Mouse (Mus musculus): ENCODE measurements around the gene Olfr1371. TPM values are rescaled to one million over a fixed set of nuclear protein-coding genes. Genes with fewer than 3 reads are reported as not detected.
A peak's percentile ranks its signal among the peaks of the same experiment; 100 is the strongest.
"Not testable (repeated sequence)": the region's sequence is repeated elsewhere in the genome, so short reads cannot be mapped to it uniquely, and the experiment has no call there.

Olfr1371 gene
- polyA plus RNA-seq, 1 experiment from 2014 or later, result not detected

- H3K4me3 ChIP-seq (ENCODE audit: low read length); H3K27me3 ChIP-seq (ENCODE audit: control insufficient read depth, insufficient read depth, low read depth, low read length); H3K9me3 ChIP-seq (ENCODE audit: control insufficient read depth, low read length); H3K4me1 ChIP-seq (replicated peaks; ENCODE audit: control insufficient read depth, insufficient read depth, low read length); H3K4me2 ChIP-seq (ENCODE audit: low read depth, low read length); H3K27ac ChIP-seq (ENCODE audit: low read length); ATAC-seq (ENCODE audit: low read depth); H3K9ac ChIP-seq (ENCODE audit: low read length); H3K36me3 ChIP-seq (ENCODE audit: control insufficient read depth, insufficient read depth, low read length): not testable (repeated sequence)
- 82% methylated on average over 8 of the region's 8 CpGs for WGBS
These were observed 17.2 kb downstream of the Olfr1371 start for GRCm38 (mm10) chr11:52196496-52197023.

- not testable (repeated sequence) for H3K4me1 ChIP-seq (replicated peaks; ENCODE audit: control insufficient read depth, insufficient read depth, low read length); H3K27me3 ChIP-seq (ENCODE audit: control insufficient read depth, insufficient read depth, low read depth, low read length); H3K36me3 ChIP-seq (ENCODE audit: control insufficient read depth, insufficient read depth, low read length); H3K9me3 ChIP-seq (ENCODE audit: control insufficient read depth, low read length); H3K4me2 ChIP-seq (ENCODE audit: low read depth, low read length); H3K4me3 ChIP-seq (ENCODE audit: low read length); H3K27ac ChIP-seq (ENCODE audit: low read length); H3K9ac ChIP-seq (ENCODE audit: low read length); ATAC-seq (ENCODE audit: low read depth)
- WGBS, result 85% methylated on average over 4 of the region's 4 CpGs
These were observed 33.1 kb downstream of the Olfr1371 start for GRCm38 (mm10) chr11:52180651-52181050.

- H3K9me3 ChIP-seq (ENCODE audit: control insufficient read depth, low read length); ATAC-seq (ENCODE audit: low read depth); H3K9ac ChIP-seq (ENCODE audit: low read length); H3K4me2 ChIP-seq (ENCODE audit: low read depth, low read length); H3K4me1 ChIP-seq (replicated peaks; ENCODE audit: control insufficient read depth, insufficient read depth, low read length); H3K27ac ChIP-seq (ENCODE audit: low read length); H3K4me3 ChIP-seq (ENCODE audit: low read length); H3K36me3 ChIP-seq (ENCODE audit: control insufficient read depth, insufficient read depth, low read length); H3K27me3 ChIP-seq (ENCODE audit: control insufficient read depth, insufficient read depth, low read depth, low read length): not testable (repeated sequence)
- 80% methylated on average over 1 of the region's 3 CpGs for WGBS
These were observed 33.9 kb downstream of the Olfr1371 start for GRCm38 (mm10) chr11:52179897-52180296.

- 5% methylated on average over 12 of the region's 12 CpGs for WGBS
- Histone ChIP-seq H3K4me1 (replicated peaks; ENCODE audit: control insufficient read depth, insufficient read depth, low read length) (no peaks in the 10 kb centered on the region), H3K4me3 (ENCODE audit: low read length) (peak overlapping the region; percentile 58), H3K36me3 (ENCODE audit: control insufficient read depth, insufficient read depth, low read length) (no peaks in the 10 kb centered on the region), H3K27me3 (ENCODE audit: control insufficient read depth, insufficient read depth, low read depth, low read length) (peaks cover 2% of the 10 kb centered on the region; the same call in 1 of the 2 replicates), H3K9ac (ENCODE audit: low read length) (peak overlapping the region; percentile 47), H3K4me2 (ENCODE audit: low read depth, low read length) (peak overlapping the region; percentile 79), H3K27ac (ENCODE audit: low read length) (no peak overlapping the region), H3K9me3 (ENCODE audit: control insufficient read depth, low read length) (no peaks in the 10 kb centered on the region)
- ATAC-seq (ENCODE audit: low read depth), result peak; percentile 49
These were observed 45.3 kb downstream of the Olfr1371 start for GRCm38 (mm10) chr11:52168461-52168860.

- under 1% methylated on average over 20 of the region's 42 CpGs for WGBS
- not testable (repeated sequence) for H3K36me3 ChIP-seq (ENCODE audit: control insufficient read depth, insufficient read depth, low read length); H3K27me3 ChIP-seq (ENCODE audit: control insufficient read depth, insufficient read depth, low read depth, low read length); H3K27ac ChIP-seq (ENCODE audit: low read length); H3K4me1 ChIP-seq (replicated peaks; ENCODE audit: control insufficient read depth, insufficient read depth, low read length); H3K9me3 ChIP-seq (ENCODE audit: control insufficient read depth, low read length)
- peak; percentile 96 for ATAC-seq (ENCODE audit: low read depth)
- peak overlapping the region; percentile 58 for H3K4me3 ChIP-seq (ENCODE audit: low read length)
- H3K4me2 ChIP-seq (ENCODE audit: low read depth, low read length), result peak overlapping the region; percentile 79
- peak overlapping the region; percentile 61 for H3K9ac ChIP-seq (ENCODE audit: low read length)
These were observed 45.9 kb downstream of the Olfr1371 start for GRCm38 (mm10) chr11:52167901-52168302.

- peaks cover 2% of the 10 kb centered on the region; the same call in 1 of the 2 replicates for H3K27me3 ChIP-seq (ENCODE audit: control insufficient read depth, insufficient read depth, low read depth, low read length)
- no peak overlapping the region for H3K27ac ChIP-seq (ENCODE audit: low read length)
- no peaks in the 10 kb centered on the region for H3K9me3 ChIP-seq (ENCODE audit: control insufficient read depth, low read length)
- peak overlapping the region; percentile 79 for H3K4me2 ChIP-seq (ENCODE audit: low read depth, low read length)
- no peaks in the 10 kb centered on the region for H3K4me1 ChIP-seq (replicated peaks; ENCODE audit: control insufficient read depth, insufficient read depth, low read length)
- no peak for ATAC-seq (ENCODE audit: low read depth)
- WGBS, result under 1% methylated on average over 21 of the region's 21 CpGs
- no peaks in the 10 kb centered on the region for H3K36me3 ChIP-seq (ENCODE audit: control insufficient read depth, insufficient read depth, low read length)
- no peak overlapping the region for H3K9ac ChIP-seq (ENCODE audit: low read length)
- H3K4me3 ChIP-seq (ENCODE audit: low read length), result peak overlapping the region; percentile 58
These were observed 46.7 kb downstream of the Olfr1371 start for GRCm38 (mm10) chr11:52167126-52167525.

- 0 out of 2 replicates have a peak, but pooled peaks have one; percentile 24 for ATAC-seq (ENCODE audit: low read depth)
- H3K9ac ChIP-seq (ENCODE audit: low read length), result no peak overlapping the region
- 33% methylated on average over 10 of the region's 10 CpGs for WGBS
- H3K27me3 ChIP-seq (ENCODE audit: control insufficient read depth, insufficient read depth, low read depth, low read length), result peaks cover 2% of the 10 kb centered on the region; the same call in 1 of the 2 replicates
- H3K4me3 ChIP-seq (ENCODE audit: low read length), result no peak overlapping the region
- H3K36me3 ChIP-seq (ENCODE audit: control insufficient read depth, insufficient read depth, low read length), result no peaks in the 10 kb centered on the region
- H3K27ac ChIP-seq (ENCODE audit: low read length), result no peak overlapping the region
- no peak overlapping the region for H3K4me2 ChIP-seq (ENCODE audit: low read depth, low read length)
- no peaks in the 10 kb centered on the region for H3K4me1 ChIP-seq (replicated peaks; ENCODE audit: control insufficient read depth, insufficient read depth, low read length)
- H3K9me3 ChIP-seq (ENCODE audit: control insufficient read depth, low read length), result no peaks in the 10 kb centered on the region
These were observed 49.9 kb downstream of the Olfr1371 start for GRCm38 (mm10) chr11:52163926-52164325.

Other genes starting within 250 kb of the Olfr1371 start
- gene Cdkn2aipnl, start 246.3 kb downstream of the Olfr1371 start, polyA plus RNA-seq (2015; fragmentation: Nextera tagmentation; extraction: Ambion mirVana), result 106 TPM in 2 replicates
- 231 and 248 TPM in 2 replicates for gene Ube2b, start 213.2 kb downstream of the Olfr1371 start, polyA plus RNA-seq (2015; fragmentation: Nextera tagmentation; extraction: Ambion mirVana)
- 7.8 and 9.4 TPM in 2 replicates for gene Cdkl3, start 209.8 kb downstream of the Olfr1371 start, polyA plus RNA-seq (2015; fragmentation: Nextera tagmentation; extraction: Ambion mirVana)
- gene Ppp2ca, start 115.3 kb downstream of the Olfr1371 start, polyA plus RNA-seq (2015; fragmentation: Nextera tagmentation; extraction: Ambion mirVana), result 57.8 and 62.7 TPM in 2 replicates
- not detected in 2 replicates for gene Olfr1373, start 68.5 kb downstream of the Olfr1371 start, polyA plus RNA-seq (2015; fragmentation: Nextera tagmentation; extraction: Ambion mirVana)
- 812 and 833 TPM in 2 replicates for gene Skp1a, start 18.0 kb upstream of the Olfr1371 start, polyA plus RNA-seq (2015; fragmentation: Nextera tagmentation; extraction: Ambion mirVana)
- gene Tcf7, start 69.0 kb upstream of the Olfr1371 start, polyA plus RNA-seq (2015; fragmentation: Nextera tagmentation; extraction: Ambion mirVana), result 16.4 and 19.9 TPM in 2 replicates
- gene Vdac1, start 146.9 kb upstream of the Olfr1371 start, polyA plus RNA-seq (2015; fragmentation: Nextera tagmentation; extraction: Ambion mirVana), result 255 and 264 TPM in 2 replicates
- 226 and 238 TPM in 2 replicates for gene 9530068E07Rik, start 182.4 kb upstream of the Olfr1371 start, polyA plus RNA-seq (2015; fragmentation: Nextera tagmentation; extraction: Ambion mirVana)

All from lung, embryonic 16.5 days (tissue).